Mouse (Mus musculus): ENCODE results near the gene Lrig3.

GRCm38 (mm10) chr10:125969133-125969490 is 3.1 kb downstream of the Lrig3 start:
- no peak for TF ChIP-seq CTCF (IDR thresholded peaks at IDR 0.05; ENCODE audit: borderline replicate concordance, insufficient read depth, low read depth, low read length)
- TF ChIP-seq POLR2A (IDR thresholded peaks at IDR 0.05; ENCODE audit: borderline replicate concordance, insufficient read depth, low read length) = no peak

Measured in cerebellum, adult 2 months (tissue).